8 mouse cellular contexts compared by ENCODE assay signal in genomic region chr13:24761403-24762227, GRCm38 (mm10). TPM values are rescaled to one million over a fixed set of nuclear protein-coding genes. Genes with fewer than 3 reads are reported as not detected.
DNase-seq lines count a peak whose midpoint lies in the region; ATAC-seq lines count a peak whose summit lies in the region.

Gmnn (minus strand) TSS chr13:24761923.

- H3K27ac ChIP-seq in hindbrain, embryonic 15.5 days (replicated peaks), result peak within 1 kb of the TSS; percentile 66

- peak within 1 kb of the TSS; percentile 69 for H3K4me2 ChIP-seq in hindbrain, embryonic 15.5 days

- peak; percentile 95 for DNase-seq in R1 (ENCODE audit: low read depth, low spot score)
- peak; percentile 86 to 91 for DNase-seq in cerebellum, postnatal 25 days
- DNase-seq in frontal cortex, postnatal 36 days (ENCODE audit: low spot score in 2 of 2), result peak; percentile 80 to 81
- DNase-seq in left cerebral cortex, adult 11 months (ENCODE audit: low spot score), result peak; percentile 73
- peak; percentile 92 for DNase-seq in lung, postnatal 4 days
- DNase-seq in retina, postnatal 7 days (ENCODE audit: low read depth, low spot score), result peak; percentile 64
- DNase-seq in urinary bladder, adult 2 months (ENCODE audit: low spot score), result peak; percentile 78

- H3K9ac ChIP-seq in hindbrain, embryonic 15.5 days, result peak within 1 kb of the TSS; percentile 37

- H3K9me3 ChIP-seq in hindbrain, embryonic 15.5 days, result no peaks in the 10 kb centered on the region

- ATAC-seq in hindbrain, embryonic 15.5 days (ENCODE audit: low FRiP score, low read depth), result peak; percentile 97

- no peaks in the 10 kb centered on the region for H3K36me3 ChIP-seq in hindbrain, embryonic 15.5 days

- peak within 1 kb of the TSS; percentile 64 for H3K4me3 ChIP-seq in hindbrain, embryonic 15.5 days

- under 1% methylated on average over 79 of the region's 79 CpGs for WGBS in hindbrain, embryonic 15.5 days

- peaks cover 5% of the 10 kb centered on the region; the same call in 1 of the 2 replicates for H3K4me1 ChIP-seq in hindbrain, embryonic 15.5 days (replicated peaks)

- no peaks in the 10 kb centered on the region for H3K27me3 ChIP-seq in hindbrain, embryonic 15.5 days

RNA-seq across cellular contexts. Expression of gene Gmnn, which starts in this region (rescaled TPM):
- 23.2 and 26.0 TPM in 2 replicates for polyA plus RNA-seq in hindbrain, embryonic 15.5 days (2015; fragmentation: Nextera tagmentation; extraction: Ambion mirVana)
- 7.9 and 9.8 TPM in 2 replicates for polyA plus RNA-seq in urinary bladder, adult 2 months (2012; rRNA removed)

Comparison
In these comparisons a context has a peak if more than half of its experiments do, and no peak if none do; other contexts are left out.
1. Peak in every context shown above with its lines: DNase-seq, ATAC-seq, H3K4me3 ChIP-seq and H3K27ac ChIP-seq.